Mouse (Mus musculus) lung, postnatal 0 days (tissue): ENCODE measurements around the gene Cmbl.

ENCODE experiments used
- CTCF ChIP-seq: IDR thresholded peaks from 2 replicates; pipeline ENCODE4 v1.5.1; 2016; ENCODE audit warnings: antibody characterized with exemption, mild to moderate bottlenecking
- EP300 ChIP-seq: IDR thresholded peaks from 2 replicates; pipeline ENCODE4 v1.6.1; 2016; ENCODE audit warnings: antibody characterized with exemption, mild to moderate bottlenecking, control low read depth

GRCm38 (mm10) chr15:31573692-31574091 lies 8.5 kb downstream of the Cmbl start:
- TF ChIP-seq CTCF, result no peak
- TF ChIP-seq EP300, result no peak
